Mouse (Mus musculus): ENCODE measurements at regions not wholly inside any gene's neighbourhood (a gene's known extent, or its start where the extent isn't known, plus 50 kb on each side); places are given as distances from the start of the nearest gene placed in this dataset.

GRCm38 (mm10) chrX:15322958-15323357, 1112.0 kb downstream of the H2al1n start:
- TF ChIP-seq CTCF (IDR thresholded peaks at IDR 0.05) (no peak), POLR2A (IDR thresholded peaks at IDR 0.05; ENCODE audit: insufficient read depth, low read depth, low read length) (no peak)
